Mouse (Mus musculus) layer of hippocampus, postnatal 25 days (tissue): ENCODE measurements around the gene Pilrb1. TPM values are rescaled to one million over a fixed set of nuclear protein-coding genes. Genes with fewer than 3 reads are reported as not detected.
"Not testable (repeated sequence)": the region's sequence is repeated elsewhere in the genome, so short reads cannot be mapped to it uniquely, and the experiment has no call there.

ENCODE experiments used
- DNase-seq, 2 experiments: peaks; one replicate each; pipeline ENCODE4 v3.0.0; 2022; ENCODE audit warnings: mixed read lengths in 2 of 2, low spot score in 1 of 2; ENCODE audit errors: extremely low spot score in 1 of 2
- total RNA-seq, 2 experiments: library from RNA; stranded (reverse); gene quantifications; 2 replicates each; pipeline ENCODE4 v1.2.3; 2021

Pilrb1 gene
- total RNA-seq = not detected

- not testable (repeated sequence) for DNase-seq
Measured at GRCm38 (mm10) chr5:137857960-137858710, at the start of gene Pilrb1. Pilrb1 (minus strand) TSS chr5:137858106.

- no peak for DNase-seq
Measured at GRCm38 (mm10) chr5:137897812-137898211, 39.9 kb upstream of the Pilrb1 start.

GRCm38 (mm10) chr5:137892954-137893353, 35.0 kb upstream of the Pilrb1 start:
- DNase-seq = no peak

GRCm38 (mm10) chr5:137887666-137888065, 29.8 kb upstream of the Pilrb1 start:
- no peak for DNase-seq

- DNase-seq = peak; percentile 31 to 72
Measured at GRCm38 (mm10) chr5:137885894-137886293, 28.0 kb upstream of the Pilrb1 start.

- DNase-seq = no peak
Measured at GRCm38 (mm10) chr5:137883345-137883744, 25.4 kb upstream of the Pilrb1 start.

- no peak for DNase-seq
Measured at GRCm38 (mm10) chr5:137882922-137883321, 25.0 kb upstream of the Pilrb1 start.

- peak in 1 of 2 experiments; percentile 24 for DNase-seq
Measured at GRCm38 (mm10) chr5:137877860-137878259, 20.0 kb upstream of the Pilrb1 start.

- DNase-seq = no peak
Measured at GRCm38 (mm10) chr5:137875054-137875453, 17.1 kb upstream of the Pilrb1 start.

- DNase-seq = not testable (repeated sequence)
Measured at GRCm38 (mm10) chr5:137872381-137872702, 14.4 kb upstream of the Pilrb1 start.

- not testable (repeated sequence) for DNase-seq
Measured at GRCm38 (mm10) chr5:137871644-137872380, 13.9 kb upstream of the Pilrb1 start, which contains the start of gene Pilrb2. Pilrb2 (minus strand) TSS chr5:137871815.

GRCm38 (mm10) chr5:137868600-137868999, 10.7 kb upstream of the Pilrb1 start:
- DNase-seq = not testable (repeated sequence)

GRCm38 (mm10) chr5:137864008-137864407, 6.1 kb upstream of the Pilrb1 start:
- DNase-seq = not testable (repeated sequence)

- not testable (repeated sequence) for DNase-seq
Measured at GRCm38 (mm10) chr5:137856870-137857269, 1.0 kb downstream of the Pilrb1 start.

- DNase-seq = not testable (repeated sequence)
Measured at GRCm38 (mm10) chr5:137854907-137855306, 3.0 kb downstream of the Pilrb1 start.

GRCm38 (mm10) chr5:137850313-137850712, 7.6 kb downstream of the Pilrb1 start:
- not testable (repeated sequence) for DNase-seq

GRCm38 (mm10) chr5:137837110-137837509, 20.8 kb downstream of the Pilrb1 start:
- DNase-seq = not testable (repeated sequence)

GRCm38 (mm10) chr5:137836611-137837010, 21.3 kb downstream of the Pilrb1 start:
- no peak for DNase-seq

GRCm38 (mm10) chr5:137835966-137836520, 21.9 kb downstream of the Pilrb1 start, which contains the start of gene Pilra:
Pilra (minus strand) TSS chr5:137836281.
- DNase-seq = not testable (repeated sequence)

GRCm38 (mm10) chr5:137833500-137833899, 24.4 kb downstream of the Pilrb1 start:
- DNase-seq = no peak

- DNase-seq = no peak
Measured at GRCm38 (mm10) chr5:137831506-137831905, 26.4 kb downstream of the Pilrb1 start.
